Mouse (Mus musculus) lung, postnatal 0 days (tissue): ENCODE measurements around the gene Il4ra.

Experiments
- CTCF ChIP-seq: IDR thresholded peaks from 2 replicates; pipeline ENCODE4 v1.5.1; 2016; ENCODE audit warnings: antibody characterized with exemption, mild to moderate bottlenecking
- EP300 ChIP-seq: IDR thresholded peaks from 2 replicates; pipeline ENCODE4 v1.6.1; 2016; ENCODE audit warnings: antibody characterized with exemption, mild to moderate bottlenecking, control low read depth

DNA sequence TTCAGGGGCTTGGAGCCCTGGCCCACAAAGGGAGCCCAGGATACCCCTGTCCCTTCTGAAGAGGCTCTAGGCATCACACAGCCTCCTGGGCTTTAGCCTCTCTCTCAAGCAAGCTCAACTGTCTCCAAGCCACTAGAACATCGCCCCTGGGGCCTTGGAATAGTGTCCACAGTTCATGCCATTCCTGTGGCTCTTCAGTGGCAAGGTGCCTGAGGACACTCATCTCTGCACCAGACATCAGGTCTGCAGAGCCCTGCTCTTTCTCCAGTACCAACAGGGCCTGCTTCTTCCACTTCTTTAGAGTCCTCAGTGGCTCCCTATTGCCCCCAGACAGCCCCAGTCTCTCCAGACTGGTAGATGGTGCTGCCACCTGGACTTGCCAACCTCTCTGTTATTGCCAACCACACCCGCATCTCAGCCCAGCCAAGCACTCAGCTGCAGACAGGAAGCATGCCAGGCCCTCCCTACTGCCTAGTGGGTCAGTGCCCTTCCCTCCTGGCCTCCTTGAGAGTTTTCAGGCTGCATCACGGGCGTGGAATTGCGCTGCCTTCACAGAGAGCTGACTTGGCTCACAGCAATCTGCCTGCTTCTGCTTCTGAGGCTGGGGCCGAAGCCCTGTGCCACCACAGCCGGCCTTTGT, 8.3 kb downstream of the Il4ra start:
- no peak for TF ChIP-seq CTCF
- TF ChIP-seq EP300: no peak
